Mouse (Mus musculus): ENCODE measurements at regions not wholly inside any gene's neighbourhood (a gene's known extent, or its start where the extent isn't known, plus 50 kb on each side); places are given as distances from the start of the nearest gene placed in this dataset.

DNA sequence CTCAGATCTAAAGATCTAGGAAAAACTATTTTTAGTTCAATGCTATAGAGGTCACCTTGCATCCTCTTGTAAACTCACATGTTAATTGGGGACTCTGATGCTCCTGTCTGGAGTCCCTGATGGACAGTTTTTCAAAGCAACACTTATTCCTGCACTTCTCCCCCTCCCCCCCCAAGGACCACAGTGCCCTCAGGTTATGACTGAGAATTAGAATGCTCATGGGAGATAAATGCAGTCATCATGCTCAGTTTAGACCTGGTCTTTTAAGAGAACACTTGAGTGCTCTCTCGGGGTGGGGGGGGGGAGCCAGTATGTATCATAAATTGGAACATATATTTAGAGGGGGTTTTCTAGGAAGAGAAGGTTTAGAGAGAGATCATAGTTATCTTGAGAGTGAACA, 58.0 kb upstream of the Ado start:
- ATAC-seq (ENCODE audit: insufficient read depth, low read depth) (no peak), DNase-seq (ENCODE audit: low spot score) (no peak)
- H3K36me3 ChIP-seq (replicated peaks; ENCODE audit: control insufficient read depth, insufficient read depth, low read length) = no peaks in the 10 kb centered on the region
- no peaks in the 10 kb centered on the region for H3K4me1 ChIP-seq (ENCODE audit: control insufficient read depth, insufficient read depth)
- H3K9me3 ChIP-seq (replicated peaks; ENCODE audit: control insufficient read depth, low read length) = no peaks in the 10 kb centered on the region
- H3K27ac ChIP-seq (ENCODE audit: low read depth) = no peak overlapping the region
- no peaks in the 10 kb centered on the region for H3K27me3 ChIP-seq (ENCODE audit: control insufficient read depth, insufficient read depth, low read length)
- H3K4me2 ChIP-seq (ENCODE audit: low read depth, low read length) = no peak overlapping the region
- no peak overlapping the region for H3K9ac ChIP-seq (replicated peaks; ENCODE audit: low read depth, low read length)
- TF ChIP-seq EP300 (IDR thresholded peaks at IDR 0.05; ENCODE audit: low read depth) = no peak
- no peak for TF ChIP-seq CTCF (IDR thresholded peaks at IDR 0.05; ENCODE audit: low read depth)
- no peak overlapping the region for H3K4me3 ChIP-seq (ENCODE audit: low read depth, low read length)
- 80% methylated on average over 1 of the region's 1 CpGs for WGBS

DNA sequence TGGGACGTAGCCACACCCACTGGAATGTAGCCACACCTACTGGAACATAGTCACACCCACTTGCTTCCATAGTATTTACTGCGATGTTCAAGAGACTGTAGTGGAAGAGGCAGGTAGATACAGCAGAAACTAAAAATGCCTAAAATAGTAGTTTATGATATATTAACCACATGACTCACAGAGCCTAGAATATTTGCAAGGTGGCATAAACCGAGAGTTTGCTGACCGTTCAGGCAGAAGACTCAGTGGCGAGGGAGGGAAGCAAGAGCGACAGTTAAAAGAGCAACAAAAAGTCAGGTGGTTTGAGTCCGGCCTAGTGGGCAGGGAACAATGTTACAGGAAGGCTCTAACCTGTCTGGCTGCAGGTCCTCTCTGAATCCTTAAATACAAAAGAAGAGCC, 50.6 kb upstream of the Ado start:
- ATAC-seq (ENCODE audit: insufficient read depth, low read depth) (no peak), DNase-seq (ENCODE audit: low spot score) (no peak)
- H3K4me1 ChIP-seq (ENCODE audit: control insufficient read depth, insufficient read depth) = no peaks in the 10 kb centered on the region
- no peak overlapping the region for H3K4me3 ChIP-seq (ENCODE audit: low read depth, low read length)
- TF ChIP-seq EP300 (IDR thresholded peaks at IDR 0.05; ENCODE audit: low read depth) (no peak), CTCF (IDR thresholded peaks at IDR 0.05; ENCODE audit: low read depth) (no peak)
- no peaks in the 10 kb centered on the region for H3K27me3 ChIP-seq (ENCODE audit: control insufficient read depth, insufficient read depth, low read length)
- H3K9ac ChIP-seq (replicated peaks; ENCODE audit: low read depth, low read length) = no peak overlapping the region
- H3K4me2 ChIP-seq (ENCODE audit: low read depth, low read length) = no peak overlapping the region
- H3K36me3 ChIP-seq (replicated peaks; ENCODE audit: control insufficient read depth, insufficient read depth, low read length) = no peaks in the 10 kb centered on the region
- H3K9me3 ChIP-seq (replicated peaks; ENCODE audit: control insufficient read depth, low read length) = no peaks in the 10 kb centered on the region
- no peak overlapping the region for H3K27ac ChIP-seq (ENCODE audit: low read depth)
- WGBS = 93% methylated on average over 7 of the region's 7 CpGs

GRCm38 (mm10) chr10:67598590-67599047, 49.9 kb upstream of the Ado start:
- no peak for ATAC-seq (ENCODE audit: insufficient read depth, low read depth)
- 58% methylated on average over 7 of the region's 7 CpGs for WGBS
- H3K4me3 ChIP-seq (ENCODE audit: low read depth, low read length) = no peak overlapping the region

More at GRCm38 (mm10) chr10:67598590-67599047, 49.9 kb upstream of the Ado start:
- TF ChIP-seq EP300 (IDR thresholded peaks at IDR 0.05; ENCODE audit: low read depth) (no peak), CTCF (IDR thresholded peaks at IDR 0.05; ENCODE audit: low read depth) (no peak)
- no peak for DNase-seq (ENCODE audit: low spot score)
- Histone ChIP-seq H3K9ac (replicated peaks; ENCODE audit: low read depth, low read length) (no peak overlapping the region), H3K27me3 (ENCODE audit: control insufficient read depth, insufficient read depth, low read length) (no peaks in the 10 kb centered on the region), H3K36me3 (replicated peaks; ENCODE audit: control insufficient read depth, insufficient read depth, low read length) (no peaks in the 10 kb centered on the region), H3K9me3 (replicated peaks; ENCODE audit: control insufficient read depth, low read length) (no peaks in the 10 kb centered on the region), H3K27ac (ENCODE audit: low read depth) (no peak overlapping the region), H3K4me2 (ENCODE audit: low read depth, low read length) (no peak overlapping the region), H3K4me1 (ENCODE audit: control insufficient read depth, insufficient read depth) (no peaks in the 10 kb centered on the region)

All from heart, postnatal 0 days (tissue).